Mouse (Mus musculus) CH12.LX (cell line): ENCODE results near the gene Alx3. TPM values are rescaled to one million over a fixed set of nuclear protein-coding genes. Genes with fewer than 3 reads are reported as not detected.

Experiments used
- DNase-seq: peaks from one replicate; pipeline ENCODE4 v3.0.0-alpha.2; 2013; ENCODE audit errors: extremely low read depth
- H3K27ac ChIP-seq: 2 replicates; pipeline ENCODE4 v1.5.1; 2012; ENCODE audit warnings: low read depth, mild to moderate bottlenecking, control low read depth, moderate library complexity; ENCODE audit not compliant: insufficient read depth
- H3K27me3 ChIP-seq: replicated peaks from 2 replicates; pipeline ENCODE3; 2012; ENCODE audit warnings: inconsistent platforms
- H3K36me3 ChIP-seq, 2 experiments: replicated peaks in 1 of 2; 2 replicates each; pipeline versions ENCODE3 to v1.6.1; 2012; ENCODE audit warnings: inconsistent platforms in 1 of 2, low read length in 1 of 2, mild to moderate bottlenecking in 1 of 2, mixed read lengths in 1 of 2, moderate library complexity in 1 of 2; ENCODE audit not compliant: control insufficient read depth in 1 of 2, insufficient read depth in 1 of 2
- H3K4me1 ChIP-seq, 2 experiments: 2 replicates each; pipeline ENCODE4 v1.6.1; 2012; ENCODE audit warnings: inconsistent platforms in 1 of 2, moderate library complexity in 1 of 2; ENCODE audit not compliant: insufficient read depth in 2 of 2, control insufficient read depth in 1 of 2
- H3K4me2 ChIP-seq: 2 replicates; pipeline ENCODE4 v1.6.1; 2012; ENCODE audit warnings: low read depth, mild to moderate bottlenecking, control low read depth; ENCODE audit not compliant: poor library complexity, insufficient read depth, severe bottlenecking
- H3K4me3 ChIP-seq, 3 experiments: fragments of 150-350 bp in 1 of 3; sonication (generic) in 1 of 3; replicated peaks in 1 of 3; 2 replicates each; pipeline versions ENCODE3 to v1.5.1; 2011 to 2012; ENCODE audit warnings: low read depth in 2 of 3, low read length in 2 of 3, mild to moderate bottlenecking in 2 of 3, moderate library complexity in 2 of 3, control low read depth in 1 of 3, improper control_type of control experiment in 1 of 3, inconsistent platforms in 1 of 3, mixed read lengths in 1 of 3; ENCODE audit not compliant: poor library complexity in 1 of 3
- H3K79me2 ChIP-seq: replicated peaks from 2 replicates; pipeline ENCODE4 v1.6.1; 2012; ENCODE audit warnings: mild to moderate bottlenecking, moderate library complexity; ENCODE audit not compliant: control insufficient read depth, poor library complexity, insufficient read depth, severe bottlenecking; ENCODE audit errors: extremely low read depth
- H3K9ac ChIP-seq: 2 replicates; pipeline ENCODE4 v1.6.1; 2012; ENCODE audit warnings: low read depth, mild to moderate bottlenecking, control low read depth, moderate library complexity; ENCODE audit not compliant: insufficient read depth
- H3K9me3 ChIP-seq: replicated peaks from 2 replicates; pipeline ENCODE3; 2012; ENCODE audit warnings: low read length, inconsistent platforms, mixed read lengths
- CHD1 ChIP-seq: IDR thresholded peaks from 2 replicates; pipeline ENCODE4 v1.6.1; 2012; ENCODE audit warnings: low read depth, low read length, improper control_type of control experiment, inconsistent platforms
- CTCF ChIP-seq, 2 experiments: IDR thresholded peaks in 1 of 2; conservative IDR thresholded peaks in 1 of 2; 2 replicates each; pipeline ENCODE4 v1.5.1; 2011 to 2012; ENCODE audit warnings: low read depth in 2 of 2, low read length in 2 of 2, improper control_type of control experiment in 1 of 2, inconsistent platforms in 1 of 2, mild to moderate bottlenecking in 1 of 2, moderate library complexity in 1 of 2
- E2F4 ChIP-seq: IDR thresholded peaks from 2 replicates; pipeline ENCODE4 v1.6.1; 2011; ENCODE audit warnings: low read depth, low read length, improper control_type of control experiment; ENCODE audit not compliant: insufficient replicate concordance
- ELF1 ChIP-seq: IDR thresholded peaks from 2 replicates; pipeline ENCODE4 v1.6.1; 2014; ENCODE audit warnings: low read depth, mild to moderate bottlenecking, inconsistent platforms, low read length, improper control_type of control experiment
- EP300 ChIP-seq: IDR thresholded peaks from 2 replicates; pipeline ENCODE4 v1.6.1; 2011; ENCODE audit warnings: low read length, improper control_type of control experiment
- ETS1 ChIP-seq: conservative IDR thresholded peaks from 2 replicates; pipeline ENCODE4 v1.6.1; 2012; ENCODE audit warnings: low read depth, mild to moderate bottlenecking, inconsistent platforms, low read length, improper control_type of control experiment, moderate library complexity
- GABPA ChIP-seq: IDR thresholded peaks from 2 replicates; pipeline ENCODE4 v1.6.1; 2012; ENCODE audit warnings: low read depth, low read length, improper control_type of control experiment, inconsistent platforms; ENCODE audit not compliant: insufficient replicate concordance
- JUN ChIP-seq: IDR thresholded peaks from 2 replicates; pipeline ENCODE4 v1.6.1; 2011; ENCODE audit warnings: low read depth, mild to moderate bottlenecking, low read length, improper control_type of control experiment, moderate library complexity; ENCODE audit not compliant: insufficient read depth
- JUND ChIP-seq: conservative IDR thresholded peaks from 2 replicates; pipeline ENCODE4 v1.6.1; 2011; ENCODE audit warnings: low read depth, low read length, improper control_type of control experiment
- KAT2A ChIP-seq: IDR thresholded peaks from 2 replicates; pipeline ENCODE4 v1.6.1; 2012; ENCODE audit warnings: low read length, improper control_type of control experiment, inconsistent platforms; ENCODE audit not compliant: insufficient replicate concordance
- MAFK ChIP-seq: IDR thresholded peaks from 2 replicates; pipeline ENCODE4 v1.6.1; 2011; ENCODE audit warnings: low read length, improper control_type of control experiment; ENCODE audit not compliant: insufficient replicate concordance
- MAX ChIP-seq: IDR thresholded peaks from 2 replicates; pipeline ENCODE4 v1.6.1; 2011; ENCODE audit warnings: low read length, improper control_type of control experiment
- MXI1 ChIP-seq: IDR thresholded peaks from 2 replicates; pipeline ENCODE4 v1.6.1; 2011; ENCODE audit warnings: mild to moderate bottlenecking, low read depth, low read length, improper control_type of control experiment
- MYC ChIP-seq: IDR thresholded peaks from 2 replicates; pipeline ENCODE4 v1.6.1; 2011; ENCODE audit warnings: low read depth, mild to moderate bottlenecking, improper control_type of control experiment, low read length
- NELFE ChIP-seq: IDR thresholded peaks from 2 replicates; pipeline ENCODE4 v1.6.1; 2011; ENCODE audit warnings: low read depth, low read length, improper control_type of control experiment
- PAX5 ChIP-seq: IDR thresholded peaks from 2 replicates; pipeline ENCODE4 v1.6.1; 2012; ENCODE audit warnings: low read length, inconsistent platforms, mixed read lengths
- POLR2A ChIP-seq: IDR thresholded peaks from 2 replicates; pipeline ENCODE4 v1.6.1; 2011; ENCODE audit warnings: low read depth, mild to moderate bottlenecking, improper control_type of control experiment, low read length
- SIN3A ChIP-seq: IDR thresholded peaks from 2 replicates; pipeline ENCODE4 v1.6.1; 2012; ENCODE audit warnings: low read length, improper control_type of control experiment, inconsistent platforms
- UBTF ChIP-seq: IDR thresholded peaks from 2 replicates; pipeline ENCODE4 v1.6.1; 2012; ENCODE audit warnings: low read depth, mild to moderate bottlenecking, inconsistent platforms, low read length, improper control_type of control experiment, moderate library complexity
- USF1 ChIP-seq: IDR thresholded peaks from 2 replicates; pipeline ENCODE4 v1.6.1; 2014; ENCODE audit warnings: low read depth, mild to moderate bottlenecking, inconsistent platforms, low read length, improper control_type of control experiment
- ZC3H11A ChIP-seq: IDR thresholded peaks from 2 replicates; pipeline ENCODE4 v1.6.1; 2012; ENCODE audit warnings: low read depth, mild to moderate bottlenecking, inconsistent platforms, low read length, improper control_type of control experiment
- ZKSCAN1 ChIP-seq: IDR thresholded peaks from 2 replicates; pipeline ENCODE4 v1.6.1; 2012; ENCODE audit warnings: low read depth, inconsistent platforms, low read length, improper control_type of control experiment, borderline replicate concordance
- ZMIZ1 ChIP-seq: IDR thresholded peaks from 2 replicates; pipeline ENCODE4 v1.6.1; 2012; ENCODE audit warnings: low read depth, mild to moderate bottlenecking, inconsistent platforms, low read length, improper control_type of control experiment
- dilution Hi-C: fragments of 300-500 bp; cut with MboI; formaldehyde crosslinking; loops from 2 replicates; pipeline ENCODE4 v1.14.3; 2020; ENCODE audit warnings: low sequenced_read_pairs; ENCODE audit not compliant: extremely low pct_unique_long_range_greater_than_20kb, extremely low pct_ligation_motif_present
- in situ Hi-C: fragments of 300-500 bp; cut with MboI; formaldehyde crosslinking; loops from 3 replicates; pipeline ENCODE4 v1.14.3; 2019; ENCODE audit warnings: low sequenced_read_pairs, low pct_ligation_motif_present, low pct_unique_long_range_greater_than_20kb, mixed read lengths
- polyA plus RNA-seq: library from polyadenylated mRNA; unstranded; fragments of >175 nt; gene quantifications from 2 replicates; pipeline ENCODE4 v1.2.1, GENCODE M21; 2012; ENCODE audit warnings: low read depth; ENCODE audit not compliant: insufficient read length
- total RNA-seq, 2 experiments: library from RNA; depleted of rRNA; stranded (reverse); fragments of 300-350 nt in 1 of 2; fragments of >200 nt in 1 of 2; gene quantifications; 2 replicates each; pipeline ENCODE4 v1.2.3; 2012 to 2014

Gene Alx3
- total and polyA plus RNA-seq, 3 experiments, result not detected

DNA sequence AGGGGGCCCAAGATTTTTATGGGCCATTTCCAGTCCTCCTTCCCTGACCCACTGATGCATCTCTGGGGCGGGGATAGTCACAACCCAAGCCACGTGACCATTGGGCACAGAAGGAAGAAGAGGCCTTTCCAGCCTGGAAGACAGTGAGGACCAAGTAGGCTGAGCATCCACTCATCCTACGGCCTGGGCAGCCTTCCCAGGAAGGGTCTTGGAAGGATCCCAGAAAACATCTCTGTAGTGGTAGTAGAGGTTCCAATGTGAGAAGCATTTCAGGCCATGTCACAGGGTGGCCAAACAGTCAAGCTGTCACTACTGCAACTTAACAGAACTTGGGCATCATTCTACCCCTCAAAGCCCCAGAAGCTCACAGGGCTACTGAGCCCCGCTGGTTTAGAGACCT, 32.2 kb upstream of the Alx3 start:
- Histone ChIP-seq H3K36me3 (no peaks in the 10 kb centered on the region), H3K27me3 (no peaks in the 10 kb centered on the region), H3K4me2 (no peak overlapping the region), H3K4me1 (peaks cover 14 to 22% of the 10 kb centered on the region in 2 experiments), H3K4me3 (no peak overlapping the region), H3K79me2 (no peaks in the 10 kb centered on the region), H3K27ac (no peak overlapping the region), H3K9me3 (no peaks in the 10 kb centered on the region), H3K9ac (no peak overlapping the region)
- in situ Hi-C loops, result loop anchor here (10.0 kb wide), 1 partner anchor 302 kb away; no protein-coding TSS in a partner anchor
- TF ChIP-seq MYC (no peak), EP300 (no peak), USF1 (no peak), JUND (no peak), JUN (no peak), MXI1 (no peak), CHD1 (no peak), SIN3A (no peak), MAFK (no peak), ZMIZ1 (no peak), CTCF (conservative IDR thresholded peaks at IDR 0.05 in 1 of 2, IDR thresholded peaks at IDR 0.05 in 1 of 2; ENCODE audit: low read depth in 2 of 2, low read length in 2 of 2) (no peak), E2F4 (no peak)
- dilution Hi-C loops, result no loop called here
- DNase-seq, result no peak

DNA sequence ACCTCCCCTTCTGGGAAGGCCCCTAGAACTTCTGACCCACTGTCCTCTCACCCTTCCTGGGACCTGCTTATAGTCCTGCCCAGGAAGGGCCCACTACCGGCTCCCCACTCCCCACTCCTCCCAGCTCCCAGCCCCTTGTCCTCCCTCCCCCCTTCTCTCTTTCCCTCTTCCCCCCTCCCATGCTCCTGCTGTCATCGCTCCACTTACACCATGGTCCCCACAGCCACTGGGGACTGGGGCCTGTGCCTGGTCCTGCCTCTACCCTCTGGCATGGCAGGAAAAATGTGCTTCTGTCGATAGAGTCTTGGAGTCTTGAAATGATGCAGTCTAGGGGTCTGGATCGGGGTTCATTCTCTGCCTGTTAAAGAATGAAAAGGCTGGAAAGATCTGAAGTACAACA, 31.0 kb upstream of the Alx3 start:
- no peak overlapping the region for H3K9ac ChIP-seq
- H3K36me3 ChIP-seq, result no peaks in the 10 kb centered on the region
- no peak for DNase-seq
- H3K27me3 ChIP-seq, result no peaks in the 10 kb centered on the region
- in situ Hi-C loops, result loop anchor here (10.0 kb wide), 1 partner anchor 301 kb away; no protein-coding TSS in a partner anchor
- dilution Hi-C loops, result no loop called here
- peaks cover 18 to 22% of the 10 kb centered on the region in 2 experiments for H3K4me1 ChIP-seq
- H3K79me2 ChIP-seq, result no peaks in the 10 kb centered on the region
- H3K4me2 ChIP-seq, result no peak overlapping the region
- no peak for TF ChIP-seq ELF1
- no peak for TF ChIP-seq NELFE
- TF ChIP-seq ZKSCAN1, result no peak
- no peak for TF ChIP-seq EP300
- TF ChIP-seq GABPA, result no peak
- no peak for TF ChIP-seq PAX5
- no peak for TF ChIP-seq ZC3H11A
- no peak for TF ChIP-seq UBTF
- TF ChIP-seq MAX, result no peak
- TF ChIP-seq KAT2A, result no peak
- TF ChIP-seq POLR2A, result no peak
- no peak for TF ChIP-seq SIN3A
- TF ChIP-seq ETS1, result no peak
- TF ChIP-seq USF1, result no peak
- no peak for TF ChIP-seq CTCF (conservative IDR thresholded peaks at IDR 0.05 in 1 of 2, IDR thresholded peaks at IDR 0.05 in 1 of 2; ENCODE audit: low read depth in 2 of 2, low read length in 2 of 2)
- H3K27ac ChIP-seq, result no peak overlapping the region
- H3K4me3 ChIP-seq, result no peak overlapping the region
- H3K9me3 ChIP-seq, result no peaks in the 10 kb centered on the region
